8 mouse cellular contexts compared by ENCODE assay signal in the genomic region with DNA sequence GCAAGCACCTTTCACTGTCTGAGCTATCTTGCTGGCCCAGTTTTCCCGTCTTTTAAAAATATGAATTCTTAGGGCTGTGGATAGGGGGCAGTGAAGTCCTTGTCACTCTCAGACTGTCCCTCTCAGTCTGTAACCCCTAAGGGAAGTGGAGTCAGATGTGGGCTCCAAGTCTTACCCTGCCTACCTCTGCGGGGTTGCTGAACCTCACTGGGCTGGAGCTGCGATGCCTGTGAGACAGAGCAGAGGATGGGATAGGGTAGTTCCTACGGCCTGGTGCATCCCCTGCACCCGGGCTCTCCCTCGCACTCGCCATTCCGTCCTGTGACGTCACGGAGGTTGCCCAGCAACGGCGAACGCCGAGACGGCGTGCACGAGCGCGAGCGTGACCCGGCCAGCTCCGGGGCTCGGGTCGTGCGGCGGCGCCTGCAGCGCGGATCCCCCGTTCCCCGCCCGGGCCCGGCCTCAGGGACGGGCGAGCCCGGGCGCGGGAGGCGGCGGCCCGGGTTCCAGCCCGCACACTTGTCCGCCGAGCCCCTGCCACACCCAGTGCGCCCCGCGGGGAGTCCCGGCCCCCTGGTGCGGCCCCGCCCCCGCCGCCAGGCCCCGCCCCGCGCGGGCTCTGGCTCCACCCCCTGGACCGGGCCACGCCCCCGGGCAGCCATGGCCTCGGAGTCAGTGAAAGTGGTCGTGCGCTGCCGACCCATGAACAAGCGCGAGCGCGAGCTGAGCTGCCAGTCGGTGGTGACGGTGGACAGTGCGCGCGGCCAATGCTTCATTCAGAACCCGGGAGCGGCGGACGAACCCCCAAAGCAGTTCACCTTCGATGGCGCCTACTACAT. TPM values are rescaled to one million over a fixed set of nuclear protein-coding genes. Genes with fewer than 3 reads are reported as not detected.
DNase-seq lines count a peak whose midpoint lies in the region; ATAC-seq lines count a peak whose summit lies in the region.

No protein-coding gene starts in this region.

- H3K4me1 ChIP-seq in embryonic facial prominence, embryonic 14.5 days (ENCODE audit: control insufficient read depth, insufficient read depth, low read length) = no peaks in the 10 kb centered on the region
- peaks cover 18% of the 10 kb centered on the region; the same call in 1 of the 2 replicates for H3K4me1 ChIP-seq in heart, embryonic 10.5 days
- H3K4me1 ChIP-seq in kidney, embryonic 14.5 days (ENCODE audit: control insufficient read depth, insufficient read depth, low read length) = 0 out of 2 replicates have a peak, but pooled peaks cover 4% of the 10 kb centered on the region

- H3K36me3 ChIP-seq in embryonic facial prominence, embryonic 14.5 days (ENCODE audit: control insufficient read depth, insufficient read depth, low read length) = no peaks in the 10 kb centered on the region
- no peaks in the 10 kb centered on the region for H3K36me3 ChIP-seq in heart, embryonic 10.5 days
- no peaks in the 10 kb centered on the region for H3K36me3 ChIP-seq in kidney, embryonic 14.5 days (ENCODE audit: control insufficient read depth, insufficient read depth, low read length)

- peak overlapping the region; percentile 56 for H3K9ac ChIP-seq in embryonic facial prominence, embryonic 14.5 days (ENCODE audit: low read depth, low read length)
- H3K9ac ChIP-seq in kidney, embryonic 14.5 days (ENCODE audit: low read depth, low read length) = peak overlapping the region; percentile 25; the same call in 1 of the 2 replicates

- H3K4me3 ChIP-seq in embryonic facial prominence, embryonic 14.5 days (ENCODE audit: low read depth, low read length) = peak overlapping the region; percentile 74
- H3K4me3 ChIP-seq in heart, embryonic 10.5 days = peak overlapping the region; percentile 86
- peak overlapping the region; percentile 63 for H3K4me3 ChIP-seq in kidney, embryonic 14.5 days (ENCODE audit: low read length)

- DNase-seq in 3T3-L1 (ENCODE audit: low read depth, low spot score) = peak; percentile 55
- DNase-seq in adrenal gland, postnatal 4 days (ENCODE audit: low spot score in 2 of 2) = peak; percentile 78 to 87
- peak; percentile 81 for DNase-seq in embryonic facial prominence, embryonic 14.5 days (ENCODE audit: low spot score)
- peak; percentile 94 for DNase-seq in heart, embryonic 10.5 days (ENCODE audit: low spot score)
- DNase-seq in liver = peak; percentile 80
- DNase-seq in monocyte, adult 2 months (ENCODE audit: low read depth in 1 of 2, low spot score in 2 of 2) = peak; percentile 66 to 90
- DNase-seq in spleen, postnatal 14 days (ENCODE audit: low spot score in 2 of 2) = peak; percentile 68 to 84

- peak; percentile 93 for ATAC-seq in embryonic facial prominence, embryonic 14.5 days (ENCODE audit: low read depth)
- peak; percentile 89 for ATAC-seq in kidney, embryonic 14.5 days (ENCODE audit: low FRiP score, low TSS enrichment)

- no peak overlapping the region for H3K27ac ChIP-seq in embryonic facial prominence, embryonic 14.5 days (replicated peaks; ENCODE audit: low read depth, low read length)
- H3K27ac ChIP-seq in heart, embryonic 10.5 days = peak overlapping the region; percentile 68
- H3K27ac ChIP-seq in kidney, embryonic 14.5 days (ENCODE audit: low read depth, low read length) = no peak overlapping the region

- WGBS in embryonic facial prominence, embryonic 14.5 days = under 1% methylated on average over 27 of the region's 78 CpGs
- WGBS in heart, embryonic 10.5 days = under 1% methylated on average over 64 of the region's 78 CpGs
- under 1% methylated on average over 66 of the region's 78 CpGs for WGBS in kidney, embryonic 14.5 days

- H3K4me2 ChIP-seq in embryonic facial prominence, embryonic 14.5 days (ENCODE audit: low read depth, low read length) = peak overlapping the region; percentile 81
- peak overlapping the region; percentile 88 for H3K4me2 ChIP-seq in kidney, embryonic 14.5 days (replicated peaks; ENCODE audit: low read depth, low read length)

- H3K9me3 ChIP-seq in embryonic facial prominence, embryonic 14.5 days (ENCODE audit: control insufficient read depth, low read length) = no peaks in the 10 kb centered on the region
- no peaks in the 10 kb centered on the region for H3K9me3 ChIP-seq in heart, embryonic 10.5 days
- no peaks in the 10 kb centered on the region for H3K9me3 ChIP-seq in kidney, embryonic 14.5 days (ENCODE audit: control insufficient read depth, low read length)

- H3K27me3 ChIP-seq in embryonic facial prominence, embryonic 14.5 days (replicated peaks; ENCODE audit: control insufficient read depth, insufficient read depth, low read length) = peaks cover 8% of the 10 kb centered on the region; the same call in 1 of the 2 replicates
- peaks cover 76% of the 10 kb centered on the region for H3K27me3 ChIP-seq in heart, embryonic 10.5 days (ENCODE audit: insufficient read depth, poor library complexity, severe bottlenecking)
- 0 out of 2 replicates have a peak, but pooled peaks cover 8% of the 10 kb centered on the region for H3K27me3 ChIP-seq in kidney, embryonic 14.5 days (ENCODE audit: control insufficient read depth, insufficient read depth, low read length)

RNA-seq across cellular contexts. Expression of a gene that starts 11.8 kb away (rescaled TPM):
- total RNA-seq in adrenal gland, postnatal 4 days (2021) = 1 to 10 TPM; 5.6 to 6.7 TPM
- 0.71 and 1.6 TPM in 2 replicates for polyA plus RNA-seq in embryonic facial prominence, embryonic 14.5 days (2014; fragmentation: Nextera tagmentation; extraction: Ambion mirVana)
- 0.60 and 0.64 TPM in 2 replicates for polyA plus RNA-seq in heart, embryonic 10.5 days (2016; fragmentation: Nextera tagmentation; extraction: Ambion mirVana)
- polyA plus RNA-seq in kidney, embryonic 14.5 days (2014; fragmentation: Nextera tagmentation; extraction: Ambion mirVana) = 0.81 and 0.99 TPM in 2 replicates

RNA-seq across cellular contexts. Expression of a gene that starts 11.9 kb away (rescaled TPM):
- 1 to 10 TPM; 3.7 to 4.5 TPM for total RNA-seq in adrenal gland, postnatal 4 days (2021)
- 0.35 and 0.85 TPM in 2 replicates for polyA plus RNA-seq in embryonic facial prominence, embryonic 14.5 days (2014; fragmentation: Nextera tagmentation; extraction: Ambion mirVana)
- polyA plus RNA-seq in heart, embryonic 10.5 days (2016; fragmentation: Nextera tagmentation; extraction: Ambion mirVana) = 0.65 and 0.89 TPM in 2 replicates
- polyA plus RNA-seq in kidney, embryonic 14.5 days (2014; fragmentation: Nextera tagmentation; extraction: Ambion mirVana) = 0.47 and 0.60 TPM in 2 replicates

RNA-seq across cellular contexts. Expression of a gene that starts 42.5 kb away (rescaled TPM):
- 100 to 1,000 TPM; 165 to 169 TPM for total RNA-seq in adrenal gland, postnatal 4 days (2021)
- polyA plus RNA-seq in embryonic facial prominence, embryonic 14.5 days (2014; fragmentation: Nextera tagmentation; extraction: Ambion mirVana) = 332 and 343 TPM in 2 replicates
- polyA plus RNA-seq in heart, embryonic 10.5 days (2016; fragmentation: Nextera tagmentation; extraction: Ambion mirVana) = 340 and 349 TPM in 2 replicates
- 299 and 332 TPM in 2 replicates for polyA plus RNA-seq in kidney, embryonic 14.5 days (2014; fragmentation: Nextera tagmentation; extraction: Ambion mirVana)

RNA-seq across cellular contexts. Expression of a gene that starts 46.0 kb away (rescaled TPM):
- 100 to 1,000 TPM; 212 to 217 TPM for total RNA-seq in adrenal gland, postnatal 4 days (2021)
- 145 and 178 TPM in 2 replicates for polyA plus RNA-seq in embryonic facial prominence, embryonic 14.5 days (2014; fragmentation: Nextera tagmentation; extraction: Ambion mirVana)
- 90.6 and 104 TPM in 2 replicates for polyA plus RNA-seq in heart, embryonic 10.5 days (2016; fragmentation: Nextera tagmentation; extraction: Ambion mirVana)
- 124 and 176 TPM in 2 replicates for polyA plus RNA-seq in kidney, embryonic 14.5 days (2014; fragmentation: Nextera tagmentation; extraction: Ambion mirVana)
